Mouse (Mus musculus): ENCODE measurements around the gene C1qtnf6. TPM values are rescaled to one million over a fixed set of nuclear protein-coding genes. Genes with fewer than 3 reads are reported as not detected.

Gene C1qtnf6
- total RNA-seq, 2 experiments from 2014 or later, result 0.84 to 1.3 TPM

- no peak for DNase-seq (ENCODE audit: low spot score in 2 of 2)
Observed at GRCm38 (mm10) chr15:78518221-78518620, 13.0 kb downstream of the C1qtnf6 start.

DNA sequence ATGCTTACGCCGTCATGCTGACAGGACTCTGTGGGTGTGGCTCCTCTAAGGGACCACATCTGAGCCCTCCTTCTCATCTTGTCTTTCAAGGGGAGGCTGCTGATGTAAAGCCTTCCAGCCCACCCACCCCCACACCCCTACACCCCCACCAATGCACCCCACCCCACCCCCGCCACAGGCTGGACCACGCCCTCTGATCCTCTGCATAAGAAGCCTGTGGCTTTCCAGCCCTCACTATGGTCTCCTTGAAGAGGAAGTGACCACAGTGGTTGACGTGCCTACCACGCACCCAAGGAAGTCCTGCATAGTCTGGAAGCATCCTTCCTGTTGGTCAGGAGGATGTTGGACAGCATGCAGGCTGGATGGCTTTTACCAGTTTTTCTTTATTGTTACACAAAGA, 15.5 kb downstream of the C1qtnf6 start:
- DNase-seq (ENCODE audit: low spot score in 2 of 2), result no peak

- DNase-seq (ENCODE audit: low spot score in 2 of 2), result peak; percentile 84 to 86
Observed at GRCm38 (mm10) chr15:78514393-78515146, 16.6 kb downstream of the C1qtnf6 start.

- no peak for DNase-seq (ENCODE audit: low spot score in 2 of 2)
Observed at GRCm38 (mm10) chr15:78513019-78513418, 18.2 kb downstream of the C1qtnf6 start.

DNA sequence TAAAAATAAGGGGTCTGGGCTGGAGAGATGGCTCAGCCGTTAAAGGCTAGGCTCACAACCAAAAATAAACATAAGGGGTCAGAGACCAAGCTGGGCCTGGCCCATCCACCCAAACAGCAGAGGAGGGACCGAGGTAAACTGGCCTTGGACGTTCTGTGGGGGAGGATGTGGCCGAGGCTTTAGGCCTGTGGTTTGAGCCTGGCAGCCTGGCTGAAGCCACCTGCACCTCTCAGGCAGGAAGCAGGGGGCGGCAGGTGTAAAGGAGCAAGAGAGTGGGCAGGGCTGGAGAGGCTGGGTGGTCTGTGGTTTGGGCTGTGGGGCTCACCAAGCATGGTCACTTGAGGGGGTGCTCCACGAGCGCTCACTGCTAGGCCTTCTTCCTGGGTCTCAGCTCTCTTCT, 19.3 kb downstream of the C1qtnf6 start:
- no peak for DNase-seq (ENCODE audit: low spot score in 2 of 2)

- DNase-seq (ENCODE audit: low spot score in 2 of 2), result no peak
Observed at GRCm38 (mm10) chr15:78510736-78511135, 20.5 kb downstream of the C1qtnf6 start.

DNA sequence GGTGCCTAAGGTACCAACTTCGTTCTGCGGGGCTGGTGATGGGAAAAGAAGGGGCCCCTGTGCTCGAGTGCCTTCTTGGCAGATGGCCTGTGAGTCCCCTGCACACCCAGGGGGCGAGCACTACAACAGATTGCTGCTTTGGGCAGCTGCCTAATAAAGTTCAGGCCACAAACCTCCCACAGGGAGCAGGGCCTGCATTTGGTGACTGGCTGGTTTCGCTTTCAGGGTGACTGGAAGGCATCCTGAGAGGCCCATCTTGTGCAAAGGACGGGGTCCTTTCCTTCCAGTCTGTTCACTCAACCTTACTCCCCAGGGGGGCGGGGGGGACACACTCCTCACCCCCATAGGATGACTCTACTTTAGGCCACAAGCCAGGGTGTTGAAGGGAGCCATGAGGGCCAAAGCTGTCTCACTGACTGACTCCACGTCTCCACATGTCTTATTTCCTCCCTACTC, 21.1 kb downstream of the C1qtnf6 start:
- DNase-seq (ENCODE audit: low spot score in 2 of 2), result no peak

DNA sequence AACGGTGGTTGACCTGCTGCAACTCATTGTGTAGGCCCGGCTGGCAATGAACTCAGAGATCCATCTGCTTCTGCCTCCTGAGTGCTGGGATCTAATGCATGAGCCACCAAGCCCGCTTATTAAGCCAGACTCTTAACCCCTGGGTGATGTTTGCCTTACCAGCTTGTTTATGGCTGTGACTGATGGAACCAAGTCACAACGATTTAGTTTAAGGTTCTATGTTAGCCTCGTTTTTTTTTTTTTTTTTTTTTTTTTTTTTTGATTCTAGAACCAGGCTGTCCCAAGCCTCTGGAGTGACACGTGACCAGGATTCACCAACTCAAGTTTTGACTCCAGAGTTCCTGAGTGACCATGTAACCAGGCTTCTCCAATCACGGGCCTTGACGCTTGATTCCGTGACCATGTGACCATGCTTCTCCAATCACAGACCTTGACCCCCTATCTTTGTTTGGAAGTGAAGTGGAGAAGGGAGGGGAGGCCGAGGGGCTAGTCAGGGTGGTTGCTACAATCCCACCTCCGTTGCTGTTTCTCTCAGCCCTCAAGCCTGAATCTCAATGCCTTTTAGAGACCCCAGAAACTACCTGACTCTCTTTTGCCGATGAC, 21.8 kb downstream of the C1qtnf6 start:
- DNase-seq (ENCODE audit: low spot score in 2 of 2), result no peak

- DNase-seq (ENCODE audit: low spot score in 2 of 2), result no peak
Observed at GRCm38 (mm10) chr15:78508443-78508842, 22.8 kb downstream of the C1qtnf6 start.

DNA sequence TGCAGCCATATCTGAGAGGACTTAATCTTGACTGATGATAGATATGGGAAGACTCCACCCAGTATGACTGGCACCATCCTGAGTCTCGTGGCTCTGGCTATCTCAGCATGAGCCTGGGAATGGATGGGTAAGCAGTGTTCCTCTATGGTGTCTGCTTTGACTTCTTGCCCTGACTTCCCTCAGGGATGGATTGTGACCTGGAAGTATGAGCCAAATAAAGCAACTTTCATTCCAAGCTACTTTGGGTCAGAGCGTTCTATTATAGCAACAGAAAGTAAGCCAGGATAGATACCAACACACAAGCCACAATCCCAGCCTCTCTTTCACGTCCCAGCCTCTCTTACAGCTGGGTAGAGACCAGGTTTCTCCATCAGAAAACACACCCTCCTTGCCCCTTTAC, 25.7 kb downstream of the C1qtnf6 start:
- DNase-seq (ENCODE audit: low spot score in 2 of 2), result no peak

DNA sequence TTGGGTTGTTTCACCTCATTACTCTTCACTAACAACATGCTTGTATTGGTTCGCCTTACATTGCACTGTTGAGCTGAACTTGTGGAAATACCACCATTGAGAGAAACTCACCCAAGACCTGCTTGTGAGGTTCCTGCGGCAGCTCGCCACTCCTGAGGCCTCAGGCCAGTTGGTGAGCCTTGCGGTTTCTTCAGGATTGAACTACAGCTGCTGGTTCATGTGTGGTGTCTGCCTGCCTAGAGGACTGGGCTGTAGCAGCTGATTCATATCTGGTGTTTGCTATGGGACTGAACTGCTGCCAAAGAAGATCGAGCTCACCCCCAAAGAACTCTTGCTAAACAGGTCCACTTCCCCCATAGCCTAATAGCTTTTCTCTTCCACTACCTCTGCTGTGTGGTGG, 26.4 kb downstream of the C1qtnf6 start:
- DNase-seq (ENCODE audit: low spot score in 2 of 2), result no peak

DNA sequence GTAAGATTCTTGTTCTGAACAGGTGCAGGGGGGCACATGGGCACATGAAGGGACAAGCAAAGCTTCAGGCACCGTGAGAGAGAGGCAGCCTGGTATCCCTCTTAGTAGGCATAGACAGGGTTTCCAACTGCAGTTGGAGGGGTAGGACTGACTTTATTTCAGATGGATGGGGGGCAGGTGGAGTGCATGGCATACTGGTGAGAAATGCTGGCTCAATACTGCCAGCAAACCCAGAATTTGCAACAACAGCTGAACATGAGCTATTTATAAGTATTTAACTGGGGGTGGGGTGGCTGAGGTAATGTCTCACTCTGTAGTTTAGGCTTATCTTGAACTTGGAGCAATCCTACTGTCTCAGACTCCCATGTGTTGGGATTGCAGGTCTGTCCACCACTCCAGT, 27.2 kb downstream of the C1qtnf6 start:
- no peak for DNase-seq (ENCODE audit: low spot score in 2 of 2)

- DNase-seq (ENCODE audit: low spot score in 2 of 2), result no peak
Observed at GRCm38 (mm10) chr15:78502437-78503132, 28.6 kb downstream of the C1qtnf6 start.

- DNase-seq (ENCODE audit: low spot score in 2 of 2), result no peak
Observed at GRCm38 (mm10) chr15:78494968-78495406, 36.2 kb downstream of the C1qtnf6 start, which contains the start of gene Il2rb. Il2rb (minus strand) TSS chr15:78495271.

DNA sequence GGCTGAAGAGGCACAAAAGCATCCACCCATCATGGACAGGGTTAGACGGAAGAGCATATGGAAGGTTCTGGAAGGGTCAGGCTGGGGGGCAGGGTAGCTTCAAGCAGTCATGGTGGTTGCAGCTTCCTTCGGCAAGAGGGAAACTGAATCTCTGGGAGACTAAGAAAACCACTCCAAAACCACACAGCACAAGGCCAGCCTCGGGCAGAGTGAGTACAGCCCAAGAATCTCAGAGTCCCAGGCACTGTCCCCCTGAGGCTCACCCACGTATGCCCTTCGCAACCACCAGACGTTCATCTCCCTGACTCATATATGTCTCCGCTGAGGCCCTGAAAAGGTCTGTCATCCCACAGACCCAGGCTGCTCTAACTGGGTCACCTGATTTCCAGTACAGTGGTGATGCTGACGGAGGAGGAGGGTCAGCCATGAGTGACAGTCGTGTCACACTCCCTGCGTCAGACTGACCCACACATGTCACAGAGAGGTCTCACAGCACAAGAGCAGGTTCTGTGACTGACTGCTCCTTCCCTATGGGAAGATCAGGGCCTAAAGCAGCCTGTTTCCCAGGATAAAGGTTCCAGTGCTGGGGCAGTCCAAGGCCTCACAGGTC, 37.7 kb downstream of the C1qtnf6 start:
- DNase-seq (ENCODE audit: low spot score in 2 of 2), result no peak

DNA sequence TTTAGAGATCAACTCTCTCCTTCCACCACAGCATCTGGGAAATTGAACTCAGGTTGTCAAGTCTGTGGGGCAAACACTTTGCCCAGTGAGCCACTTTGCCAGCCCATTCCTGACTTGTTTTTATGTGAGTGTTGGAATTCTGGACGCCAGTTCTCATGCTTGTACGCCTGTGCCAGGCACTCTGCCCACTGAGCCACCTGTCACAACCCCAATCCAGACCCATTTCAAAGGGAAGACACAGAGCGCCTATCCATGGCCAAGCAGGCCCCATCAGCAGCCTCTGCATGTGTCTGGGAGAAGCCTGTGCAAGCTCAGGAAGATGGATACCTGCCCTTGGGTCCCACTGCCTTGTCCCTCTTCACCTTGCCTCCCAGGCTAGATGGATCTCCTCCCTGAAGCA, 39.9 kb downstream of the C1qtnf6 start:
- no peak for DNase-seq (ENCODE audit: low spot score in 2 of 2)

GRCm38 (mm10) chr15:78489906-78490305, 41.3 kb downstream of the C1qtnf6 start:
- DNase-seq (ENCODE audit: low spot score in 2 of 2), result no peak

- no peak for DNase-seq (ENCODE audit: low spot score in 2 of 2)
Observed at GRCm38 (mm10) chr15:78489248-78489647, 42.0 kb downstream of the C1qtnf6 start.

DNA sequence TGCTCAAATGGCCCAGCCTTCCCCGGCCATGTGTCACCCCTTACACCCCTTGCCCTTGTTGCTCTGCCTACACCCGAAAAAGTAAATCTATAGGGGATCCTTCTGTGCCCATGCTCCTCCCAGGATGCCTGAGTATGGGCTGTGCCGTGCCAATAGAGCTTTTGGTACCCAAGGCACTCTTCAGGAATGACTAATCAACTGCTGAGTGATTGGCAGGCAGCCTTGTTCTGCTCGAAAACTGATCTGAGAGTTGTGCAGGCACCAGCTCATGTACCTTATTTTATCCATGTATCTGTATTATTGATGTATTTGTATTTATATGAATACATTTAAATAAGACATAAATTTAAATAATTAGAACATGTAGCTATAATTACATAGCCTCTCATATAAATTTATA, 44.1 kb downstream of the C1qtnf6 start:
- DNase-seq (ENCODE audit: low spot score in 2 of 2), result no peak

- no peak for DNase-seq (ENCODE audit: low spot score in 2 of 2)
Observed at GRCm38 (mm10) chr15:78486564-78486963, 44.7 kb downstream of the C1qtnf6 start.

- peak in 1 of 2 experiments; percentile 8 for DNase-seq (ENCODE audit: low spot score in 2 of 2)
Observed at GRCm38 (mm10) chr15:78483311-78483710, 47.9 kb downstream of the C1qtnf6 start.

DNA sequence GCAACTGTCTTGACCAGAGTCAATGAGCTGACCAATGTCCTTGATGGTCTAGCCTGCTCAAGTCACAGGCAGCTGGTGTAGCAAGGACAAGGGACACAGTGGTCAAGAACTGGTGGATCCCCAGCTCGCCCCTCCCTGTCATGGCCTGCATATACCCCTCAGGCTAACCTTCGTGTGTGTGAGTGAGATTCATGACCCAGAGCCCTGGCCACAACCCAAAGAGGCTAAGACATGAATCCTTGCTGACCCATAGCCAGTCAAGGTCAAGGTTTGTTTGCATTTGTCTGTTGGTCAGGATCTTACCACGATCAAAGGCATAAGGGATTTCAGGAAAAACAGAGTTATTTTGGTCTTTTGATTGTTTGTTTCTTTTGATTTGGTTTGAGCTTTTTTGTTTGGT, 48.7 kb downstream of the C1qtnf6 start:
- no peak for DNase-seq (ENCODE audit: low spot score in 2 of 2)
